Mouse (Mus musculus): ENCODE results near the gene Lpp. TPM values are rescaled to one million over a fixed set of nuclear protein-coding genes. Genes with fewer than 3 reads are reported as not detected.

Gene Lpp
- polyA plus RNA-seq, 1 experiment from 2014 or later, result 13.3 TPM

GRCm38 (mm10) chr16:24791387-24791786 lies 398.1 kb downstream of the Lpp start:
- H3K9ac ChIP-seq, result no peak overlapping the region
- no peaks in the 10 kb centered on the region for H3K9me3 ChIP-seq
- ATAC-seq (ENCODE audit: low read depth), result no peak
- H3K4me2 ChIP-seq, result no peak overlapping the region
- no peak overlapping the region for H3K27ac ChIP-seq (replicated peaks)
- 95% methylated on average over 1 of the region's 1 CpGs for WGBS
- no peaks in the 10 kb centered on the region for H3K4me1 ChIP-seq (replicated peaks)
- no peak overlapping the region for H3K4me3 ChIP-seq
- H3K27me3 ChIP-seq, result no peaks in the 10 kb centered on the region
- H3K36me3 ChIP-seq, result no peaks in the 10 kb centered on the region

GRCm38 (mm10) chr16:24791984-24792383 lies 398.7 kb downstream of the Lpp start:
- Histone ChIP-seq H3K27me3 (no peaks in the 10 kb centered on the region), H3K9ac (no peak overlapping the region), H3K27ac (replicated peaks) (no peak overlapping the region), H3K4me2 (no peak overlapping the region), H3K4me1 (replicated peaks) (no peaks in the 10 kb centered on the region), H3K36me3 (no peaks in the 10 kb centered on the region), H3K4me3 (no peak overlapping the region), H3K9me3 (no peaks in the 10 kb centered on the region)
- WGBS, result 86% methylated on average over 4 of the region's 4 CpGs
- no peak for ATAC-seq (ENCODE audit: low read depth)

DNA sequence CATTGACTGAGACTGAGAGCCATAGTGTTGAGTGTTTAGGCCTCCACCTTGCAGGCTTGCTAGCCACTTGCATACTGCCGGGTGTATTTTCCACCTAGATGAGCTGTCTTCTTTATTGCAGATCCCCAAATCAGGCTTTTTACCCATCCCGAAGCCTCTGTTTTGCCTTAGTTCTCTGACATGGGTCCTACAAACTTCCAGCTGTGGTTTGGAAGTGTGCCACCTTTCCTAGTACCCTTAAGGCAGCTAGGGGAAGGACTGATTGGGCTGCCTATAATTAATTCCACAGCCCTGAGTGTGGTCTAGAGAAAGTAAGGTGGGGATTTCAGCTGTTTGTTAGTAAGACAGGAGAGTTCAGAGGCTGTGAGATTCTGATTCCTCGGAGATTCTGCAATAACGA lies 399.5 kb downstream of the Lpp start:
- H3K4me3 ChIP-seq, result no peak overlapping the region
- no peak overlapping the region for H3K27ac ChIP-seq (replicated peaks)
- no peaks in the 10 kb centered on the region for H3K4me1 ChIP-seq (replicated peaks)
- H3K9ac ChIP-seq, result no peak overlapping the region
- H3K27me3 ChIP-seq, result no peaks in the 10 kb centered on the region
- H3K4me2 ChIP-seq, result no peak overlapping the region
- no peak for ATAC-seq (ENCODE audit: low read depth)
- H3K9me3 ChIP-seq, result no peaks in the 10 kb centered on the region
- WGBS, result 90% methylated on average over 4 of the region's 4 CpGs
- no peaks in the 10 kb centered on the region for H3K36me3 ChIP-seq

DNA sequence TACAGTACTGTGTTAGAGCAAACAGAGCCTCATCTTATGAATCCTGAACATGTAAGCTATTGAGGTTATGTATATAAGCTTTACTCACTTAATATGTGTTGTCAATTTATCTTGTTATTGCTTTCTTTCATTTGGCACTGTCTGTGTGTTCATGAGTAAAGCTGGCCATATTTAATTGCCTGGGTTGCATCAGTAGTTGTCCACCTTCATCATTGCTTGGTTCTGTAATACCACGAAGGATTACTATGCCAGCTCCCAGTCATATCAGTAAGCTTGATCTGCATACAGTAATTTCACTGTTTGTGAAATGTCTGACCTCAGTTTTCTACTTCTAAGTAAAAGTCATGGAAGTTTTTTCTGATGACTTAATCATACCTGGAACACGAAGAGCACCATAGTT lies 401.4 kb downstream of the Lpp start:
- no peaks in the 10 kb centered on the region for H3K36me3 ChIP-seq
- H3K4me1 ChIP-seq (replicated peaks), result no peaks in the 10 kb centered on the region
- no peak overlapping the region for H3K9ac ChIP-seq
- no peak overlapping the region for H3K4me3 ChIP-seq
- no peak for ATAC-seq (ENCODE audit: low read depth)
- no peak overlapping the region for H3K4me2 ChIP-seq
- no peaks in the 10 kb centered on the region for H3K9me3 ChIP-seq
- H3K27ac ChIP-seq (replicated peaks), result no peak overlapping the region
- no peaks in the 10 kb centered on the region for H3K27me3 ChIP-seq
- 89% methylated on average over 2 of the region's 2 CpGs for WGBS

DNA sequence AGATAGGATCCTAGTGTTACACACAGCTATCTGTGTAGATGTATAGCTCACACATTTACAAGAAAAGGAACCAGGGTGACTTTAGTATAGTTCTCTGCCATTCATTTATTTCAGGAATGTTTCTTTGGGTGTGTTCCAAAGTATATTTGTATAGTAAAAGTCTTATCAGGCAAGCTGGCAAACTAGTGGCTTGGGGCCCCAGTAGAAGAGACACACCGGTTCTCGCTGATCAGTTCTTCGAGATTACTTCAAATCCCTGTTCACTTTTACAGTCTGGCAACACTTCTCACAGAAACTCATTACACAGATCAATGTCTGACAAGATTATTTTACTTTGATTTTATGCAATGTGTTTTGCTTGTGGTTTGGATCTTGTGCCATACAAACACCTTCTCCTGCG lies 408.0 kb downstream of the Lpp start:
- ATAC-seq (ENCODE audit: low read depth), result no peak
- no peaks in the 10 kb centered on the region for H3K9me3 ChIP-seq
- no peaks in the 10 kb centered on the region for H3K4me1 ChIP-seq (replicated peaks)
- H3K27ac ChIP-seq (replicated peaks), result no peak overlapping the region
- no peak overlapping the region for H3K4me2 ChIP-seq
- no peaks in the 10 kb centered on the region for H3K27me3 ChIP-seq
- H3K9ac ChIP-seq, result no peak overlapping the region
- H3K36me3 ChIP-seq, result no peaks in the 10 kb centered on the region
- H3K4me3 ChIP-seq, result no peak overlapping the region
- WGBS, result 89% methylated on average over 4 of the region's 4 CpGs

DNA sequence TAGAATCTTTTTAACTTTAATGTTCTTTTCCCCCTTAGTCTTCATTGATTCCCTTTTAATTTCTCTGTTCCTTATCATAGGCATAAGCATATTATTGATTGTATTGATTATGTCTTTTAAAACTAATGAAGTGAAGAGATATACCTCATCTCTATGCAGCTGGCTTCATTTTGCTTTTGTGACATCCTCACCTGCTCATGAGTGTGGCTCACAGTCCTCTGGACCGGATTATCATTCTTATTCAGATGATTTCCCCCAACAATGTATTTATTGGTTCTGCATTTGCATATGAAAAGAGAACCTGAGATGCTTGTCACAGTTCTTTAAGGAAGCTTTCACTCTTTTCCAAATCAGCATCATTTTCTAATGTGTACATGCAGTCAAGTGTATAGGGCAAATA lies 408.5 kb downstream of the Lpp start:
- no peak for ATAC-seq (ENCODE audit: low read depth)
- Histone ChIP-seq H3K36me3 (no peaks in the 10 kb centered on the region), H3K4me1 (replicated peaks) (no peaks in the 10 kb centered on the region), H3K27ac (replicated peaks) (no peak overlapping the region), H3K9me3 (no peaks in the 10 kb centered on the region), H3K4me2 (no peak overlapping the region), H3K27me3 (no peaks in the 10 kb centered on the region), H3K9ac (no peak overlapping the region), H3K4me3 (no peak overlapping the region)
- WGBS, result 21% methylated on average over 1 of the region's 1 CpGs

DNA sequence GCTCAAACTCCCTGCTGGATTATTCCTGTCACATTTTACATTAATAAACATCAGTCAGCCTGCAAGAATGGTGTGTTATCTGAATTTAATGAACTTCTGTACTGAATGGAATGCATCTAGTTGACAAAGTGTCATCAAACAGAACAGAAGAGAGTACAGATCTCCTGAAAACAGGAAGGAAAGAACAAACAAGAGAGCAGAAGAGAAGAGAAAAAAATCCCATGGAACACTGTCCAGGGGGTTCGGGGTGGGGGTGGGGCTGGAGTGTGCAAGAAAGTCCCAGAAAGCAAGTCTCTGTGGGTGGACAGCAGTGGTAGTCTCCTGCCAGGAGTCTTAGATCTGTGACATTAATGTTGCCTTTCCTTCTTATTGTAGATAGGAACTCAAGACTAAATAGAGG lies 412.8 kb downstream of the Lpp start:
- Histone ChIP-seq H3K36me3 (no peaks in the 10 kb centered on the region), H3K9ac (no peak overlapping the region), H3K27me3 (no peaks in the 10 kb centered on the region), H3K4me2 (no peak overlapping the region), H3K9me3 (no peaks in the 10 kb centered on the region), H3K4me3 (no peak overlapping the region), H3K27ac (replicated peaks) (no peak overlapping the region), H3K4me1 (replicated peaks) (0 out of 2 replicates have a peak, but pooled peaks cover 4% of the 10 kb centered on the region)
- WGBS, result 96% methylated on average over 1 of the region's 1 CpGs
- no peak for ATAC-seq (ENCODE audit: low read depth)

- no peak for ATAC-seq (ENCODE audit: low read depth)
- no peak overlapping the region for H3K4me3 ChIP-seq
- no peaks in the 10 kb centered on the region for H3K27me3 ChIP-seq
- WGBS, result 27% methylated on average over 4 of the region's 4 CpGs
- no peak overlapping the region for H3K27ac ChIP-seq (replicated peaks)
- 0 out of 2 replicates have a peak, but pooled peaks cover 4% of the 10 kb centered on the region for H3K4me1 ChIP-seq (replicated peaks)
- H3K9me3 ChIP-seq, result no peaks in the 10 kb centered on the region
- H3K4me2 ChIP-seq, result no peak overlapping the region
- no peak overlapping the region for H3K9ac ChIP-seq
- no peaks in the 10 kb centered on the region for H3K36me3 ChIP-seq
Observed at GRCm38 (mm10) chr16:24807565-24807964, 414.3 kb downstream of the Lpp start.

DNA sequence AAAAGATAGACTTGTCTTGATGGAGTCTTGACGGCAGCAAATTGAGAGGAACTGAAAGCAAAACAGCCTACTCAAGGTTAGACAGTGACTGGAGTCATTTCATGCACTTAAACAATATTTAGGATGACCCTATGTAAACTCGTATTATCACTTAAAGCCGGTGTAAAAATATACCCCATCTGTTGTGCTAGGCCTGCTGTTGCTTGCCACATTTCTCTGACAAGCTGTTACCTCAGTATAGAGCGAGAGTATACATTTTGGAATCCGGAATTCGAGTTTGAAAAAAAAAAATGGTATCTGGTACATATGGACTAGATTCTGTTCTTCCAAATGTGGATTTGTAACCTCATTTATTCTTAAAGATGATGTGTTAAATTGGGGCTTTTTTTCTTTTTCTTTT lies 416.5 kb downstream of the Lpp start:
- no peak for ATAC-seq (ENCODE audit: low read depth)
- WGBS, result 92% methylated on average over 6 of the region's 6 CpGs
- Histone ChIP-seq H3K36me3 (no peaks in the 10 kb centered on the region), H3K4me2 (no peak overlapping the region), H3K27me3 (no peaks in the 10 kb centered on the region), H3K4me3 (no peak overlapping the region), H3K9me3 (no peaks in the 10 kb centered on the region), H3K4me1 (replicated peaks) (0 out of 2 replicates have a peak, but pooled peaks cover 4% of the 10 kb centered on the region), H3K27ac (replicated peaks) (no peak overlapping the region), H3K9ac (no peak overlapping the region)

- no peak overlapping the region for H3K27ac ChIP-seq (replicated peaks)
- no peaks in the 10 kb centered on the region for H3K27me3 ChIP-seq
- no peak overlapping the region for H3K4me2 ChIP-seq
- no peak overlapping the region for H3K9ac ChIP-seq
- H3K9me3 ChIP-seq, result no peaks in the 10 kb centered on the region
- no peaks in the 10 kb centered on the region for H3K36me3 ChIP-seq
- no peaks in the 10 kb centered on the region for H3K4me1 ChIP-seq (replicated peaks)
- no peak for ATAC-seq (ENCODE audit: low read depth)
- WGBS, result 81% methylated on average over 3 of the region's 3 CpGs
- H3K4me3 ChIP-seq, result no peak overlapping the region
Observed at GRCm38 (mm10) chr16:24816621-24817020, 423.3 kb downstream of the Lpp start.

GRCm38 (mm10) chr16:24817381-24817780 lies 424.1 kb downstream of the Lpp start:
- Histone ChIP-seq H3K4me2 (no peak overlapping the region), H3K36me3 (no peaks in the 10 kb centered on the region), H3K9ac (no peak overlapping the region), H3K9me3 (no peaks in the 10 kb centered on the region), H3K27ac (replicated peaks) (no peak overlapping the region), H3K27me3 (no peaks in the 10 kb centered on the region), H3K4me1 (replicated peaks) (no peaks in the 10 kb centered on the region), H3K4me3 (no peak overlapping the region)
- 97% methylated on average over 3 of the region's 3 CpGs for WGBS
- no peak for ATAC-seq (ENCODE audit: low read depth)

DNA sequence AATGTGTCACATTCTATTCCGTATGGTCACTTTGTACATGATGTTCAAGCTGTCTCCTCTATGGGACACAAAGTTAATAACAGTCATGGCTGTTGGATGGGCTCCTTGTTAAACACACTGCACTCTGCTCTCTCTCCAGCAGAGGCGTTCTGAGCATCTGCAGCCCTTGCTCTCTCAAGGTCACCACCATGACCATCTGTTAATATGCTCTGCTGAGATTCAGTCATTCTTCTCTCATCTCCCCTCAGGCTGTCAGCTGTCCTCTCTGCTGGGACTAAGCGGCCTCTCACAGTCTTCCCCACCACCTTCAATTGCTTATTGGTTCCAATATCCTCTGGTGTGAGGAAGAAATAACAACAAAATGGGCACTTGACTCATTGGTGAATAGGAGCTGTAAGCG lies 425.8 kb downstream of the Lpp start:
- 47% methylated on average over 4 of the region's 4 CpGs for WGBS
- no peak for ATAC-seq (ENCODE audit: low read depth)
- no peaks in the 10 kb centered on the region for H3K9me3 ChIP-seq
- H3K27me3 ChIP-seq, result no peaks in the 10 kb centered on the region
- H3K4me1 ChIP-seq (replicated peaks), result no peaks in the 10 kb centered on the region
- H3K9ac ChIP-seq, result no peak overlapping the region
- no peak overlapping the region for H3K4me3 ChIP-seq
- no peak overlapping the region for H3K27ac ChIP-seq (replicated peaks)
- no peaks in the 10 kb centered on the region for H3K36me3 ChIP-seq
- no peak overlapping the region for H3K4me2 ChIP-seq

- no peaks in the 10 kb centered on the region for H3K4me1 ChIP-seq (replicated peaks)
- H3K36me3 ChIP-seq, result no peaks in the 10 kb centered on the region
- no peak overlapping the region for H3K4me3 ChIP-seq
- H3K27ac ChIP-seq (replicated peaks), result no peak overlapping the region
- no peak overlapping the region for H3K4me2 ChIP-seq
- 89% methylated on average over 5 of the region's 5 CpGs for WGBS
- no peak overlapping the region for H3K9ac ChIP-seq
- no peaks in the 10 kb centered on the region for H3K27me3 ChIP-seq
- H3K9me3 ChIP-seq, result no peaks in the 10 kb centered on the region
- no peak for ATAC-seq (ENCODE audit: low read depth)
Observed at GRCm38 (mm10) chr16:24822182-24822875, 429.0 kb downstream of the Lpp start.

All from neural tube, embryonic 13.5 days (tissue).